In the genomic region with DNA sequence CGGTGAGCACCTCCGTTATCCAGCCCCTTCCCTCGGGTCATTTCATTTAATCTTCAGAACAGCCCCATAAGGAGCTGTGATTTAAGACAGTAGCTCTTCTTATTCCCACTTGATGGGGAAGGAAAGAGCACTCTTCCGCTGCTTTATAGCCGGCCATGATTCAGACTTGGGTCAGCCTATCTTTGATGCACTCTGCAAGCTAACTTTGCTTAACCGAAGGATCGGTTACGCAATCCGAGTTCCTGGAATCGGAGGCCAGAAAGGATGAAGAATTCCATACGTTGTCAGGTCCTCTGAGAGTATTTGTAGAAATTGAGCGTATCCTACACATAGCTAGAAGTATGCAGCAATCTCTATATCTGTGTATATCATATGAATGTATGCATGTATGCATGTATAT, we compare ENCODE assay signal across 29 mouse cellular contexts.
DNase-seq lines count a peak whose midpoint lies in the region; ATAC-seq and TF ChIP-seq lines count a peak whose summit lies in the region.
"Had no signal": no experiment of that assay in that cellular context is flagged by ENCODE, and none has a peak within 500 bp of the region (broad histone marks: within the 10 kb centered on the region; RNA-seq: fewer than 3 reads in every experiment).

No protein-coding gene starts in this region.

- 50% methylated on average over 12 of the region's 12 CpGs for WGBS in kidney, adult 2 months
- WGBS in lung, postnatal 0 days = 54% methylated on average over 12 of the region's 12 CpGs
- WGBS in hindbrain, postnatal 0 days = 85% methylated on average over 12 of the region's 12 CpGs

- H3K4me1 ChIP-seq in kidney, adult 2 months (ENCODE audit: control insufficient read depth, insufficient read depth, low read length) = no peaks in the 10 kb centered on the region
- no peaks in the 10 kb centered on the region for H3K4me1 ChIP-seq in lung, postnatal 0 days (ENCODE audit: insufficient read depth, low read depth, low read length)
- peaks cover 4% of the 10 kb centered on the region; the same call in 1 of the 2 replicates for H3K4me1 ChIP-seq in embryonic fibroblast, embryonic 13.5 days (ENCODE audit: control insufficient read depth, insufficient read depth, low read length)
- H3K4me1 ChIP-seq in hindbrain, postnatal 0 days (ENCODE audit: insufficient read depth, low read length) = no peaks in the 10 kb centered on the region

- H3K27me3 ChIP-seq in kidney, adult 2 months (replicated peaks; ENCODE audit: control insufficient read depth, insufficient read depth, low read length) = no peaks in the 10 kb centered on the region
- no peaks in the 10 kb centered on the region for H3K27me3 ChIP-seq in lung, postnatal 0 days (replicated peaks; ENCODE audit: insufficient read depth, low read length)
- no peaks in the 10 kb centered on the region for H3K27me3 ChIP-seq in hindbrain, postnatal 0 days (ENCODE audit: insufficient read depth, low read length)
- H3K27me3 ChIP-seq: forebrain, embryonic 15.5 days; hindbrain, embryonic 12.5 days; midbrain, embryonic 12.5 days; neural tube, embryonic 13.5 days had no signal

- no peak for ATAC-seq in lung, postnatal 0 days
- no peak for ATAC-seq in monocyte, adult 5-6 weeks (replicated peaks; ENCODE audit: insufficient number of reproducible peaks, low FRiP score, low TSS enrichment, poor library complexity, severe bottlenecking)
- ATAC-seq in hindbrain, postnatal 0 days = no peak
- ATAC-seq: activated CD4-positive, CD25-positive, alpha-beta regulatory T cell, adult 4 months; intestine, embryonic 16.5 days had no signal

- DNase-seq in kidney, adult 2 months = peak; percentile 14
- no peak for DNase-seq in kidney, postnatal 10 days
- DNase-seq in lung, postnatal 0 days (ENCODE audit: low spot score) = peak; percentile 55
- DNase-seq in lung, postnatal 25 days (ENCODE audit: low spot score) = no peak
- peak; percentile 63 for DNase-seq in NIH3T3 (ENCODE audit: low read depth)
- DNase-seq in hindbrain, postnatal 0 days (ENCODE audit: low spot score) = no peak
- DNase-seq: adrenal gland, adult 8-10 months; cerebellum, adult 2 months; cerebellum, postnatal 14 days; gastrocnemius, postnatal 10 days; heart, postnatal 36 days; kidney, adult 9 months; kidney, postnatal 36 days; layer of hippocampus, postnatal 36 days; liver; lung, postnatal 10 days; thymus, postnatal 4 days had no signal

- H3K9ac ChIP-seq in lung, postnatal 0 days (replicated peaks; ENCODE audit: low read depth) = no peak overlapping the region
- no peak overlapping the region for H3K9ac ChIP-seq in hindbrain, postnatal 0 days (replicated peaks; ENCODE audit: low read length)
- H3K9ac ChIP-seq: forebrain, embryonic 15.5 days; hindbrain, embryonic 12.5 days; liver, embryonic 14.5 days; midbrain, embryonic 12.5 days; neural tube, embryonic 13.5 days had no signal

- no peak for TF ChIP-seq CTCF in kidney, adult 2 months (conservative IDR thresholded peaks at IDR 0.05; ENCODE audit: insufficient read depth, insufficient read length, low read depth, low read length)
- TF ChIP-seq CTCF in lung, postnatal 0 days (IDR thresholded peaks at IDR 0.05) = no peak
- no peak for TF ChIP-seq CTCF in embryonic fibroblast, embryonic 13.5 days (IDR thresholded peaks at IDR 0.05; ENCODE audit: borderline replicate concordance, insufficient read depth, low read length)
- no peak for TF ChIP-seq CTCF in hindbrain, postnatal 0 days (IDR thresholded peaks at IDR 0.05; ENCODE audit: low read depth)

- no peak for TF ChIP-seq EP300 in lung, postnatal 0 days (IDR thresholded peaks at IDR 0.05)

- H3K36me3 ChIP-seq in kidney, adult 2 months (ENCODE audit: control insufficient read depth, insufficient read depth, low read length) = no peaks in the 10 kb centered on the region
- H3K36me3 ChIP-seq in lung, postnatal 0 days (ENCODE audit: insufficient read depth, low read length) = no peaks in the 10 kb centered on the region
- H3K36me3 ChIP-seq in hindbrain, postnatal 0 days (ENCODE audit: insufficient read depth, low read length) = no peaks in the 10 kb centered on the region
- H3K36me3 ChIP-seq: forebrain, embryonic 15.5 days; hindbrain, embryonic 12.5 days; midbrain, embryonic 12.5 days; neural tube, embryonic 13.5 days had no signal

- H3K27ac ChIP-seq in kidney, adult 2 months (ENCODE audit: insufficient read depth, low read depth, low read length) = no peak overlapping the region
- H3K27ac ChIP-seq in lung, postnatal 0 days (ENCODE audit: low read length) = no peak overlapping the region
- H3K27ac ChIP-seq in embryonic fibroblast, embryonic 13.5 days (ENCODE audit: insufficient read depth, low read length) = peak overlapping the region; percentile 72
- no peak overlapping the region for H3K27ac ChIP-seq in hindbrain, postnatal 0 days
- H3K27ac ChIP-seq: layer of hippocampus, adult 2 months; liver, embryonic 14.5 days had no signal

- no peak overlapping the region for H3K4me3 ChIP-seq in kidney, adult 2 months (ENCODE audit: insufficient read depth, low read depth, low read length)
- H3K4me3 ChIP-seq in lung, postnatal 0 days (ENCODE audit: low read depth, low read length) = no peak overlapping the region
- no peak overlapping the region for H3K4me3 ChIP-seq in embryonic fibroblast, embryonic 13.5 days (ENCODE audit: insufficient read depth, low read length)
- no peak overlapping the region for H3K4me3 ChIP-seq in hindbrain, postnatal 0 days (ENCODE audit: low read length)
- H3K4me3 ChIP-seq: forebrain, embryonic 10.5 days; forebrain, embryonic 15.5 days; hindbrain, embryonic 12.5 days; layer of hippocampus, adult 2 months; midbrain, embryonic 12.5 days; neural tube, embryonic 13.5 days had no signal

- H3K9me3 ChIP-seq in lung, postnatal 0 days (ENCODE audit: low read length) = no peaks in the 10 kb centered on the region
- no peaks in the 10 kb centered on the region for H3K9me3 ChIP-seq in hindbrain, postnatal 0 days (ENCODE audit: low read length)
- H3K9me3 ChIP-seq: forebrain, embryonic 10.5 days; forebrain, embryonic 15.5 days; hindbrain, embryonic 12.5 days; midbrain, embryonic 12.5 days; neural tube, embryonic 13.5 days had no signal

- no peak for TF ChIP-seq POLR2A in kidney, adult 2 months (IDR thresholded peaks at IDR 0.05; ENCODE audit: low read depth, low read length)
- no peak for TF ChIP-seq POLR2A in embryonic fibroblast, embryonic 13.5 days (IDR thresholded peaks at IDR 0.05; ENCODE audit: low read depth, low read length)

- H3K4me2 ChIP-seq in lung, postnatal 0 days (replicated peaks; ENCODE audit: low read depth, low read length) = no peak overlapping the region
- H3K4me2 ChIP-seq in hindbrain, postnatal 0 days (ENCODE audit: low read depth, low read length) = no peak overlapping the region
- H3K4me2 ChIP-seq: forebrain, embryonic 15.5 days; heart, embryonic 11.5 days; hindbrain, embryonic 12.5 days; midbrain, embryonic 12.5 days; neural tube, embryonic 13.5 days had no signal

Comparison
In these comparisons a context has a peak if more than half of its experiments do, and no peak if none do; other contexts are left out.
1. DNase-seq: peak in kidney, adult 2 months (single experiment), lung, postnatal 0 days (single experiment) and NIH3T3 (single experiment); none in kidney, postnatal 10 days (single experiment), lung, postnatal 25 days (single experiment) and hindbrain, postnatal 0 days (single experiment).